Mouse (Mus musculus) monocyte, adult 5-6 weeks (primary cell): ENCODE measurements around the gene Hhatl. TPM values are rescaled to one million over a fixed set of nuclear protein-coding genes. Genes with fewer than 3 reads are reported as not detected.

Experiments
- ATAC-seq: fragments of 153-309, 156-312 bp; replicated peaks from 2 replicates; pipeline ENCODE4 v1.8.0; 2017; ENCODE audit warnings: mild to moderate bottlenecking; ENCODE audit not compliant: low TSS enrichment, insufficient number of reproducible peaks, severe bottlenecking, poor library complexity, low FRiP score
- total RNA-seq: library from RNA; stranded (forward); fragments of 200-1000, 200-491, 200-594 nt; gene quantifications from 3 replicates; pipeline ENCODE4 v1.2.3, GENCODE M21; 2017

The Hhatl gene
- total RNA-seq, 1 experiment from 2014 or later = not detected

- no peak for ATAC-seq
Measured at GRCm38 (mm10) chr9:121762761-121763160, 29.5 kb downstream of the Hhatl start.

GRCm38 (mm10) chr9:121762248-121762647, 30.1 kb downstream of the Hhatl start:
- ATAC-seq = no peak

- ATAC-seq = no peak
Measured at GRCm38 (mm10) chr9:121761787-121762186, 30.5 kb downstream of the Hhatl start.

DNA sequence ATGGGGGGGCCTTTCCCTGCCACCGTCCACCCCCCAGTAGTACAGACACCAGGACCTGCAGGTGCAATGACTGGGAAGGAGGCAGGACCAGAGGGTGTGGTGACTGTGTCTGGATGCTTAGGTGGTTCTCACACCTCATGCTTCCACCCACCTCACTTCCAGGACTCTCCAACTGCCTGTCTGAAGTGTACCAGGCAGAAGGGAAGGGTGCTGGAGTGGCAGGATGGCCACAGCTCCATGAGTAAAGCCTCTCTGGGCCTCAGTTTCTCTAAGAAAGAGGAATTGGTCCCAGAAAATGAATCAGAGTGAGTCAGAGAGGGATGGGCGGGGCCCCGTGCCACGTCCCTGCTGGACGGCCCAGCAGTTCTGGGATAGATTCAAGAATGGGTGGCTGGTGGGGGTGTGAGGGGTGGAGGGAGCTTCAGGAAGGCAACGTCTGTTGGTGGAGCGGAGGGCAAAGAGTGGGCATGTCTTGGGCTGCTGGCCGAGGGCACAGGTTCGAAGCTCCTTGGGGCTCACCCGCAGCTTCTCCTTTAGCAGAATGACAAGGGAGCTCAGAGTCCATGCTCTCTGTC, 31.1 kb downstream of the Hhatl start:
- ATAC-seq = no peak

GRCm38 (mm10) chr9:121760271-121761090, 31.8 kb downstream of the Hhatl start:
- no peak for ATAC-seq

- no peak for ATAC-seq
Measured at GRCm38 (mm10) chr9:121759091-121760081, 32.9 kb downstream of the Hhatl start, which contains the start of gene Zfp651. Zfp651 (plus strand) TSS chr9:121759330.

- ATAC-seq = no peak
Measured at GRCm38 (mm10) chr9:121757835-121758814, 34.2 kb downstream of the Hhatl start.

GRCm38 (mm10) chr9:121757432-121757831, 34.9 kb downstream of the Hhatl start:
- no peak for ATAC-seq

- no peak for ATAC-seq
Measured at GRCm38 (mm10) chr9:121756785-121757184, 35.5 kb downstream of the Hhatl start.

DNA sequence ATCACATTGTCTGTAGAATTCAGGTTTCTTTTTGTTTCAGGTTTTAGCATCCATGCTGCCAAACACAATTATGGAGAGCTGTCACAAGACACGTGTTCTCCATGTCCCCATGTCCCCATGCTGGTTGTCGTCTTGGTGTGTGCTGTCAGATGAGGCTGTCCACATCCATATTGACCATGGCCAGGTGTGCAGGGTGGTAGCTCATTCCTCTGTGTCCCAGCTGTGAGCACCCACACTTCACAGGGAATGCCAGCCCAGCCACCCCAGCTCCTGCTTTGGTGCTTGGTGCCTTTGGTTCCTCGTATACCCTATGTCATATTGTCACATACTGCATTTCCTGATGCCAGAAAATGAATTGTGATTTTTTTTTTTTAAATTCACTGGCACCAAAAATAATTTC, 37.7 kb downstream of the Hhatl start:
- no peak for ATAC-seq

GRCm38 (mm10) chr9:121752774-121753173, 39.5 kb downstream of the Hhatl start:
- ATAC-seq = no peak

DNA sequence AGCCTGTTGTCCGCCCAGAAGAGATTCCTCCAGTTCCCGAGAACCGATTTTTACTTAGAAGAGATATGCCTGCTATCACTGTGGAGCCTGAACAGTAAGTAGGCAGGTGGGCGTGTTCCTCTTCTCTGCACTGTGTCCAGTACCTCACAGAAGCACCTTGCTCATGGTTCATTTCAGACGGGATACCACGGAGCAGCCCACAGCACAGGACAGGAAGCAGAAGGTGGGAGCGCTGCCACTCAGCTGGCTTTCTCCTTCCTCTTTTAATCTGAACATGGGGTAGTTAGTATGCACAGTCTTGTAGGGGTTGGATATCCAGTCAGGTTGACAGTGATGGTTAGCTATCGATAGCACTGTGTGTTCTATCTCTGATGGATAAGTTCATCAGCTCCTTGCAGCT, 48.3 kb downstream of the Hhatl start:
- ATAC-seq = no peak

GRCm38 (mm10) chr9:121741168-121741567, 51.1 kb downstream of the Hhatl start:
- no peak for ATAC-seq

- no peak for ATAC-seq
Measured at GRCm38 (mm10) chr9:121740490-121740889, 51.8 kb downstream of the Hhatl start.
